Mouse (Mus musculus): ENCODE data around the gene Diras2.
"Not testable (repeated sequence)": the region's sequence is repeated elsewhere in the genome, so short reads cannot be mapped to it uniquely, and the experiment has no call there.

Gene Diras2

GRCm38 (mm10) chr13:52518377-52518776 lies 12.7 kb downstream of the Diras2 start:
- no peak for DNase-seq (ENCODE audit: low spot score)

- DNase-seq (ENCODE audit: low spot score): no peak
Observed at GRCm38 (mm10) chr13:52517021-52517420, 14.1 kb downstream of the Diras2 start.

GRCm38 (mm10) chr13:52516561-52516960 lies 14.5 kb downstream of the Diras2 start:
- DNase-seq (ENCODE audit: low spot score): no peak

- DNase-seq (ENCODE audit: low spot score): no peak
Observed at GRCm38 (mm10) chr13:52516051-52516450, 15.0 kb downstream of the Diras2 start.

GRCm38 (mm10) chr13:52513554-52513953 lies 17.5 kb downstream of the Diras2 start:
- DNase-seq (ENCODE audit: low spot score): no peak

- DNase-seq (ENCODE audit: low spot score): no peak
Observed at GRCm38 (mm10) chr13:52512356-52512755, 18.7 kb downstream of the Diras2 start.

GRCm38 (mm10) chr13:52510172-52510880 lies 20.8 kb downstream of the Diras2 start:
- DNase-seq (ENCODE audit: low spot score): no peak

GRCm38 (mm10) chr13:52507460-52508293 lies 23.4 kb downstream of the Diras2 start:
- DNase-seq (ENCODE audit: low spot score): no peak

- DNase-seq (ENCODE audit: low spot score): not testable (repeated sequence)
Observed at GRCm38 (mm10) chr13:52506822-52507221, 24.3 kb downstream of the Diras2 start.

- DNase-seq (ENCODE audit: low spot score): not testable (repeated sequence)
Observed at GRCm38 (mm10) chr13:52505683-52506285, 25.3 kb downstream of the Diras2 start.

GRCm38 (mm10) chr13:52501686-52502085 lies 29.4 kb downstream of the Diras2 start:
- peak; percentile 64 for DNase-seq (ENCODE audit: low spot score)

GRCm38 (mm10) chr13:52497029-52497550 lies 34.0 kb downstream of the Diras2 start:
- DNase-seq (ENCODE audit: low spot score): no peak

- no peak for DNase-seq (ENCODE audit: low spot score)
Observed at GRCm38 (mm10) chr13:52488821-52489220, 42.3 kb downstream of the Diras2 start.

- DNase-seq (ENCODE audit: low spot score): no peak
Observed at GRCm38 (mm10) chr13:52484064-52484463, 47.0 kb downstream of the Diras2 start.

GRCm38 (mm10) chr13:52481786-52482185 lies 49.3 kb downstream of the Diras2 start:
- peak; percentile 30 for DNase-seq (ENCODE audit: low spot score)

- DNase-seq (ENCODE audit: low spot score): no peak
Observed at GRCm38 (mm10) chr13:52479146-52479545, 51.9 kb downstream of the Diras2 start.

GRCm38 (mm10) chr13:52476998-52477601 lies 54.0 kb downstream of the Diras2 start:
- DNase-seq (ENCODE audit: low spot score): no peak

- no peak for DNase-seq (ENCODE audit: low spot score)
Observed at GRCm38 (mm10) chr13:52476222-52476621, 54.9 kb downstream of the Diras2 start.

GRCm38 (mm10) chr13:52475264-52475663 lies 55.8 kb downstream of the Diras2 start:
- no peak for DNase-seq (ENCODE audit: low spot score)

- DNase-seq (ENCODE audit: low spot score): no peak
Observed at GRCm38 (mm10) chr13:52474807-52475206, 56.3 kb downstream of the Diras2 start.

- DNase-seq (ENCODE audit: low spot score): peak; percentile 26
Observed at GRCm38 (mm10) chr13:52469795-52470690, 61.0 kb downstream of the Diras2 start.

Measured in layer of hippocampus, adult 11-12 months (tissue).